Mouse (Mus musculus) layer of hippocampus, adult 2 months (tissue): ENCODE measurements at regions not wholly inside any gene's neighbourhood (a gene's known extent, or its start where the extent isn't known, plus 50 kb on each side); places are given as distances from the start of the nearest gene placed in this dataset.

Experiments
- DNase-seq, 2 experiments: peaks; one replicate each; pipeline ENCODE4 v3.0.0; 2022; ENCODE audit warnings: low spot score in 2 of 2
- H3K27ac ChIP-seq: fragments of 200-600 bp; 2 replicates; pipeline ENCODE4 v1.8.1; 2022
- H3K4me3 ChIP-seq: fragments of 200-600 bp; 2 replicates; pipeline ENCODE4 v1.8.1; 2022; ENCODE audit warnings: mild to moderate bottlenecking
- CTCF ChIP-seq: fragments of 200-600 bp; conservative IDR thresholded peaks from 2 replicates; pipeline ENCODE4 v1.8.1; 2022; ENCODE audit warnings: antibody characterized with exemption, mild to moderate bottlenecking, moderate library complexity

GRCm38 (mm10) chr1:19754346-19754745 is 545.6 kb downstream of the Tfap2b start:
- Histone ChIP-seq H3K27ac (no peak overlapping the region), H3K4me3 (no peak overlapping the region)
- no peak for TF ChIP-seq CTCF
- DNase-seq: no peak

GRCm38 (mm10) chr1:19757921-19758436 is 549.3 kb downstream of the Tfap2b start:
- H3K4me3 ChIP-seq: no peak overlapping the region
- DNase-seq: no peak
- TF ChIP-seq CTCF: no peak
- no peak overlapping the region for H3K27ac ChIP-seq

GRCm38 (mm10) chr1:19766879-19767278 is 558.2 kb downstream of the Tfap2b start:
- no peak for TF ChIP-seq CTCF

GRCm38 (mm10) chr1:19772266-19772665 is 563.6 kb downstream of the Tfap2b start:
- DNase-seq: no peak
- Histone ChIP-seq H3K27ac (no peak overlapping the region), H3K4me3 (no peak overlapping the region)
- no peak for TF ChIP-seq CTCF

More at GRCm38 (mm10) chr1:19766879-19767278, 558.2 kb downstream of the Tfap2b start:
- no peak for DNase-seq
- Histone ChIP-seq H3K27ac (no peak overlapping the region), H3K4me3 (no peak overlapping the region)

GRCm38 (mm10) chr1:19774502-19774901 is 565.8 kb downstream of the Tfap2b start:
- TF ChIP-seq CTCF: no peak
- no peak for DNase-seq
- Histone ChIP-seq H3K4me3 (no peak overlapping the region), H3K27ac (no peak overlapping the region)

- DNase-seq: no peak
- H3K4me3 ChIP-seq: no peak overlapping the region
- no peak overlapping the region for H3K27ac ChIP-seq
- peak; percentile 66 for TF ChIP-seq CTCF
These were observed 568.8 kb downstream of the Tfap2b start for GRCm38 (mm10) chr1:19777542-19777941.

GRCm38 (mm10) chr1:19786971-19787370 is 578.3 kb downstream of the Tfap2b start:
- H3K4me3 ChIP-seq: no peak overlapping the region
- no peak overlapping the region for H3K27ac ChIP-seq
- no peak for TF ChIP-seq CTCF
- no peak for DNase-seq

- TF ChIP-seq CTCF: no peak
These were observed 585.4 kb downstream of the Tfap2b start for GRCm38 (mm10) chr1:19794124-19794523.

GRCm38 (mm10) chr1:19825887-19826286 is 617.2 kb downstream of the Tfap2b start:
- Histone ChIP-seq H3K27ac (no peak overlapping the region), H3K4me3 (no peak overlapping the region)
- DNase-seq: no peak
- no peak for TF ChIP-seq CTCF

More at GRCm38 (mm10) chr1:19794124-19794523, 585.4 kb downstream of the Tfap2b start:
- no peak for DNase-seq
- Histone ChIP-seq H3K27ac (no peak overlapping the region), H3K4me3 (no peak overlapping the region)

GRCm38 (mm10) chr1:19826455-19827366 is 618.0 kb downstream of the Tfap2b start:
- no peak overlapping the region for H3K27ac ChIP-seq
- TF ChIP-seq CTCF: no peak
- no peak for DNase-seq

GRCm38 (mm10) chr1:19849918-19850317 is 641.2 kb downstream of the Tfap2b start:
- DNase-seq: peak in 1 of 2 experiments; percentile 3
- TF ChIP-seq CTCF: no peak
- H3K4me3 ChIP-seq: no peak overlapping the region

More at GRCm38 (mm10) chr1:19826455-19827366, 618.0 kb downstream of the Tfap2b start:
- H3K4me3 ChIP-seq: no peak overlapping the region

GRCm38 (mm10) chr1:19857250-19857649 is 648.5 kb downstream of the Tfap2b start:
- no peak overlapping the region for H3K4me3 ChIP-seq
- DNase-seq: no peak
- TF ChIP-seq CTCF: no peak
- no peak overlapping the region for H3K27ac ChIP-seq

More at GRCm38 (mm10) chr1:19849918-19850317, 641.2 kb downstream of the Tfap2b start:
- H3K27ac ChIP-seq: no peak overlapping the region

GRCm38 (mm10) chr1:19868478-19868877 is 659.8 kb downstream of the Tfap2b start:
- Histone ChIP-seq H3K4me3 (no peak overlapping the region), H3K27ac (no peak overlapping the region)
- no peak for TF ChIP-seq CTCF
- DNase-seq: no peak
